Mouse (Mus musculus) limb, embryonic 10.5 days (tissue): ENCODE measurements around the gene Fam126b. TPM values are rescaled to one million over a fixed set of nuclear protein-coding genes. Genes with fewer than 3 reads are reported as not detected.

Experiments used
- polyA plus RNA-seq: library from polyadenylated mRNA; unstranded; fragments of >200 nt; fragmentation: Nextera tagmentation; extraction: Ambion mirVana; gene quantifications from 2 replicates; pipeline ENCODE4 v1.2.1, GENCODE M21; 2016

Fam126b gene
- polyA plus RNA-seq, 1 experiment from 2014 or later: 6.0 TPM

Other genes with a start within 250 kb of the Fam126b start
- gene Bzw1, start 193.4 kb downstream of the Fam126b start, polyA plus RNA-seq: 419 and 449 TPM in 2 replicates
- 111 and 153 TPM in 2 replicates for gene Clk1, start 162.3 kb downstream of the Fam126b start, polyA plus RNA-seq
- 77.7 and 86.3 TPM in 2 replicates for gene Nif3l1, start 141.2 kb downstream of the Fam126b start, polyA plus RNA-seq
- 61.5 and 64.8 TPM in 2 replicates for gene Ppil3, start 140.8 kb downstream of the Fam126b start, polyA plus RNA-seq
- 50.1 and 55.6 TPM in 2 replicates for gene Orc2, start 81.2 kb downstream of the Fam126b start, polyA plus RNA-seq
- 140 and 144 TPM in 2 replicates for gene Ndufb3, start 61 bp upstream of the Fam126b start, polyA plus RNA-seq
- gene Als2cr12, start 109.7 kb upstream of the Fam126b start, polyA plus RNA-seq: not detected in 2 replicates
- 23.2 and 26.2 TPM in 2 replicates for gene Cflar, start 125.2 kb upstream of the Fam126b start, polyA plus RNA-seq
- 12.7 and 18.3 TPM in 2 replicates for gene Casp8, start 209.1 kb upstream of the Fam126b start, polyA plus RNA-seq